In the genomic region with DNA sequence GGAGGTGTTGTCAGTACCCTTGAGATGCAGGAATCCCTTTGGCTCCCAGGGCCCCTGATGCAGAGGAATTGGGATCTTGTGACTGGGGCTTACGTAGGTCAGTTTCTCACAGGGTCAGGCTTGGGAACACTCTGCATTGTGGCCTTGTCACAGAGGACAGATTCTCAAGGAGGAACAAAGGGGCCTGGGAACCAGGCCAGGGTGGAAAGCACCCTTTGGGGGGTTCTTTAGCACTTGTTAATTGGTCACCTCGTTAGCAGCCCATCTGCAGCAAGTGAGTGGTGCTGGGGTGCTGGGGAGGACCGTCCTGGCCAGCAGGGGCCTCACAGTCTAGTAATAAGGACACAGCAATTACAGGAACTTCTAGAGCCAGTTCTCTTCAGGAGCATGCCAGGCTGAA, we compare ENCODE assay signal across 10 mouse cellular contexts.
DNase-seq lines count a peak whose midpoint lies in the region; ATAC-seq lines count a peak whose summit lies in the region.
"Had no signal": no experiment of that assay in that cellular context is flagged by ENCODE, and none has a peak within 500 bp of the region (broad histone marks: within the 10 kb centered on the region; RNA-seq: fewer than 3 reads in every experiment).

No protein-coding gene starts in this region.

- H3K4me3 ChIP-seq in heart, embryonic 11.5 days (ENCODE audit: low read depth, low read length), result no peak overlapping the region
- H3K4me3 ChIP-seq in forebrain, embryonic 16.5 days (replicated peaks; ENCODE audit: low read length), result no peak overlapping the region
- H3K4me3 ChIP-seq in heart, embryonic 12.5 days, result no peak overlapping the region
- H3K4me3 ChIP-seq: midbrain, embryonic 12.5 days had no signal

- peak; percentile 92 for DNase-seq in heart, adult 11 months
- DNase-seq in Muller cell, postnatal 12 days (ENCODE audit: inconsistent ontology term), result peak; percentile 93
- peak; percentile 52 to 74 for DNase-seq in left cerebral cortex, postnatal 14 days (ENCODE audit: low spot score in 2 of 2)
- DNase-seq in B cell, adult 2 months, result no peak
- DNase-seq in kidney, postnatal 4 days, result no peak

- H3K4me2 ChIP-seq in heart, embryonic 11.5 days, result no peak overlapping the region
- no peak overlapping the region for H3K4me2 ChIP-seq in forebrain, embryonic 16.5 days (ENCODE audit: low read length)
- H3K4me2 ChIP-seq in heart, embryonic 12.5 days, result no peak overlapping the region
- H3K4me2 ChIP-seq: midbrain, embryonic 12.5 days had no signal

- ATAC-seq in heart, embryonic 11.5 days (replicated peaks; ENCODE audit: insufficient number of reproducible peaks, low FRiP score, low TSS enrichment), result no peak
- peak; percentile 92 for ATAC-seq in forebrain, embryonic 16.5 days
- ATAC-seq in heart, embryonic 12.5 days (ENCODE audit: insufficient number of reproducible peaks, low FRiP score), result no peak
- ATAC-seq: inflammation-experienced regulatory T-cells, adult 6 months had no signal

- no peaks in the 10 kb centered on the region for H3K36me3 ChIP-seq in heart, embryonic 11.5 days (ENCODE audit: control insufficient read depth, insufficient read depth, low read length)
- no peaks in the 10 kb centered on the region for H3K36me3 ChIP-seq in forebrain, embryonic 16.5 days (ENCODE audit: control insufficient read depth, insufficient read depth)
- H3K36me3 ChIP-seq in heart, embryonic 12.5 days, result no peaks in the 10 kb centered on the region
- H3K36me3 ChIP-seq: midbrain, embryonic 12.5 days had no signal

- H3K9me3 ChIP-seq in heart, embryonic 11.5 days (replicated peaks; ENCODE audit: control insufficient read depth, low read length), result no peaks in the 10 kb centered on the region
- no peaks in the 10 kb centered on the region for H3K9me3 ChIP-seq in forebrain, embryonic 16.5 days (ENCODE audit: control insufficient read depth, low read length)
- no peaks in the 10 kb centered on the region for H3K9me3 ChIP-seq in heart, embryonic 12.5 days (replicated peaks)
- H3K9me3 ChIP-seq: midbrain, embryonic 12.5 days had no signal

- H3K27ac ChIP-seq in heart, embryonic 11.5 days (ENCODE audit: low read depth, low read length), result no peak overlapping the region
- H3K27ac ChIP-seq in forebrain, embryonic 16.5 days (ENCODE audit: low read length), result no peak overlapping the region
- no peak overlapping the region for H3K27ac ChIP-seq in heart, embryonic 12.5 days (ENCODE audit: poor library complexity, severe bottlenecking)
- H3K27ac ChIP-seq: midbrain, embryonic 12.5 days had no signal

- no peak overlapping the region for H3K9ac ChIP-seq in heart, embryonic 11.5 days (ENCODE audit: low read depth, low read length)
- H3K9ac ChIP-seq in forebrain, embryonic 16.5 days (replicated peaks; ENCODE audit: low read depth, low read length), result no peak overlapping the region
- no peak overlapping the region for H3K9ac ChIP-seq in heart, embryonic 12.5 days
- H3K9ac ChIP-seq: midbrain, embryonic 12.5 days had no signal

- H3K4me1 ChIP-seq in heart, embryonic 11.5 days (ENCODE audit: control insufficient read depth, insufficient read depth, low read length), result no peaks in the 10 kb centered on the region
- H3K4me1 ChIP-seq in forebrain, embryonic 16.5 days (replicated peaks; ENCODE audit: control insufficient read depth, insufficient read depth, low read length), result peaks cover 8% of the 10 kb centered on the region
- H3K4me1 ChIP-seq in heart, embryonic 12.5 days (replicated peaks), result peaks cover 7% of the 10 kb centered on the region

- intact Hi-C loops in left cerebral cortex, postnatal 14 days (cut with DNase I), result no loop called here

- WGBS in heart, embryonic 11.5 days (ENCODE audit: insufficient replicate concordance), result 37% methylated on average over 3 of the region's 3 CpGs
- WGBS in forebrain, embryonic 16.5 days, result 8% methylated on average over 3 of the region's 3 CpGs
- WGBS in heart, embryonic 12.5 days, result 29% methylated on average over 3 of the region's 3 CpGs

- H3K27me3 ChIP-seq in heart, embryonic 11.5 days (ENCODE audit: control insufficient read depth, insufficient read depth, low read length), result no peaks in the 10 kb centered on the region
- H3K27me3 ChIP-seq in forebrain, embryonic 16.5 days (replicated peaks; ENCODE audit: control insufficient read depth, insufficient read depth, low read length), result no peaks in the 10 kb centered on the region
- H3K27me3 ChIP-seq in heart, embryonic 12.5 days (replicated peaks), result peaks cover 18% of the 10 kb centered on the region; the same call in 1 of the 2 replicates
- H3K27me3 ChIP-seq: midbrain, embryonic 12.5 days had no signal

Comparison
In these comparisons a context has a peak if more than half of its experiments do, and no peak if none do; other contexts are left out.
1. DNase-seq: peak in heart, adult 11 months (single experiment), Muller cell, postnatal 12 days (single experiment) and left cerebral cortex, postnatal 14 days (2 of 2); none in B cell, adult 2 months (0 of 2) and kidney, postnatal 4 days (0 of 2).